Mouse (Mus musculus): ENCODE measurements around the gene Wars2. TPM values are rescaled to one million over a fixed set of nuclear protein-coding genes. Genes with fewer than 3 reads are reported as not detected.

Gene Wars2
- total RNA-seq, 2 experiments from 2014 or later, result 0.61 to 2.1 TPM

GRCm38 (mm10) chr3:99259741-99260270 is 118.9 kb downstream of the Wars2 start:
- ATAC-seq (replicated peaks; ENCODE audit: low FRiP score, poor library complexity, severe bottlenecking), result no peak

DNA sequence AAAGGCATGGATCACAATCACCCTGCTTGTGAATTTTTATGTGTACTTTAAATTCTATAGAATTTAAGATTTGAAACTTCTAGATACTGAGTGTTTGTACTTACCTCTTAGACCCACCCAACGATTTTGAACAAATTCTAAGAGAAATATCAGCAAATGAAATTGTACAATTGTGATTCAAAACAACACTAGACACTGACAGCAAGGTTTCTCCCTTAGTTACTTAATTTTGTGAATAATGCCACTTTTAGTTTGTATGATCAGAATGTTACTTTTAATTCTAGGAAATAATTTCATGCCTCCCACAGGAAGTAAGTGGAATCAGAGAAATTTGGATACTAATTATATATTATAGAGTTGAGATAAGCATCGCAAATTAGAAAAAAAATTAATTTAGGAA is 119.5 kb downstream of the Wars2 start:
- ATAC-seq (replicated peaks; ENCODE audit: low FRiP score, poor library complexity, severe bottlenecking), result no peak

DNA sequence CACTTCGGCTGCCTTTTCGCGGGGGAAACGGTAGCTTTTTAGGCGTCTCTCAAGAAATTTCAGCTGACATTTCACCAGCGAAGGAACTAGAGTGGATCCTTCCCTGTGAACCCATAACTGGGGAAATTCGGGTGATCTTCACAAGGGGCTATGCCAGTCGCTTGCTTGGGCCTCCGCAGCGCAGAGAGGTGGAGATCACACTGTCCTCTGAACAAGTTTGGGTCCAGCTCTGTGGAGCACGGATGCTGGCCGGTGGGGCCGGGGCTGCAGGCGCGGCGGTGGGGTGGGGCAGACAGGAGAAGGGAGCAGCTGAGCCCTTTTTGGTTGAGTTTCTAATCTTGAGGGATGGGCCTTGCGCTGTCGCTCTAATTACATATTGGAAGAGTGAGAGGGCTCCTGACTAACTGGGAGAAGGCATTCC is 120.5 kb downstream of the Wars2 start:
- ATAC-seq (replicated peaks; ENCODE audit: low FRiP score, poor library complexity, severe bottlenecking), result no peak

DNA sequence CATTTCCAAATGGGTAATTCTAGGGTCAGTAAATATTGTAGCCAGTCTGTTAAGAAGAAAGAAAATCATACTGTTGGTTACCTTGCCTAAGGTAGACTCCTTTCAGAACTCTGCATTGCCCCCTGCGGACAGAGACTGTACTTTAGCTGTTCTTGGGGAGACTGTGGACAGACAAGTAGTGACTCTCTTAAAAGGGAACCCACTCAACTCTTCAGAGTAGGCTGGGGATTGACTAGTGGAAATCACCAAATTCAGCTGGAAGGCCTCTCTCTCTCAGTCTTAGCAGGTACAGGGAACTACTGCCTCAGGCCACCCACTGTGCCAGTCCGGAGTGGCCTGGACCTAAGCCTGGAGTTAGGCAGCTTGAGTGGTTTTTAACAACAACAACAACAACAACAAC is 121.1 kb downstream of the Wars2 start:
- ATAC-seq (replicated peaks; ENCODE audit: low FRiP score, poor library complexity, severe bottlenecking), result no peak

GRCm38 (mm10) chr3:99263471-99263903 is 122.6 kb downstream of the Wars2 start:
- ATAC-seq (replicated peaks; ENCODE audit: low FRiP score, poor library complexity, severe bottlenecking), result no peak

GRCm38 (mm10) chr3:99264695-99265094 is 123.8 kb downstream of the Wars2 start:
- no peak for ATAC-seq (replicated peaks; ENCODE audit: low FRiP score, poor library complexity, severe bottlenecking)

DNA sequence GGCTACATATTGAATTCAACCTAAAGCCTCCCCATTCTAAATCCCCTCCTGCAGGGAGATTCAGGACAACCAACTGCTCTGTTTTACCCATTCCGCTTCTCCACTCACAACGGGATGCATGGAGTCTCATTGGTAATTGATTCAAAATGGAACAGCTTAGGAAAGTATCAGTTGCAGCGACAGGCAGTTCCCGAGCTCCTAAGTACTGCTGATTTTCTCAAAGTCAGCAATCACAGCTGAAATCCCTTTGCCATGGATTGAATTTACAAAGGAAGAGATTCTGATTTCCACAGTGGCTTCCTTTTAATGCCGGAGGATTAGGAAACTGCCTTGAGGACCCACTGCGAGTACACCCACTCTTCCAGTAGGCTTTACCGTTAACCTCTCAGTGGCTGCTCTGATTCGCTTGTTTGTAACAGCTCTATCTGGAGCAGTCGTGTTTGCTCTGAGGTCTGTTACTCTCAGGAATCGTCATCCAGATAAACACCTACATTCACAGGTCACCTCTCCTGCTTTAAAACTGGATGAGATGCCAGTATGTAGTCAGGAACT is 126.0 kb downstream of the Wars2 start:
- no peak for ATAC-seq (replicated peaks; ENCODE audit: low FRiP score, poor library complexity, severe bottlenecking)

GRCm38 (mm10) chr3:99277973-99278580 is 137.2 kb downstream of the Wars2 start:
- ATAC-seq (replicated peaks; ENCODE audit: low FRiP score, poor library complexity, severe bottlenecking), result no peak

DNA sequence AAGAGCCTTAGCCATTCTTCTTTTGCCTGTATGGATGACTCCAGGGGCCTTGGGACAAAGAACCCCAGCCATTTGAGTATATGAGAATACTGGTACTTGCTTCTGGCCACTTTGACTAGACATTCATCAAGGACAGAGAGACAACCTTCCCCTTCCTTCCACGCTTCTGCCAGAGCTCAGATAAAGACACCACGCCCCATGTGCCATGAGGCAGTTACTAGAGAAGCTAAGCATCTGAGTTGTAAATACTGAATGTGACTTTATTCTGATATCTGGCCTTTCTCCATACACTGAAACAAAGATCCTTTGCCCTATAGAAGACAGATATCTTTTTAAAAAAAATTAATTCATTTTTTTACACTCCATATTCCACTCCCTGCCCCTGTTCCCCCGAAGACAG is 138.8 kb downstream of the Wars2 start:
- ATAC-seq (replicated peaks; ENCODE audit: low FRiP score, poor library complexity, severe bottlenecking), result no peak

- no peak for ATAC-seq (replicated peaks; ENCODE audit: low FRiP score, poor library complexity, severe bottlenecking)
These were observed 140.6 kb downstream of the Wars2 start for GRCm38 (mm10) chr3:99281453-99281852.

- no peak for ATAC-seq (replicated peaks; ENCODE audit: low FRiP score, poor library complexity, severe bottlenecking)
These were observed 147.4 kb downstream of the Wars2 start for GRCm38 (mm10) chr3:99288302-99288701.

Other genes starting within 250 kb of the Wars2 start
- not detected in 2 replicates for gene Hao2, start 247.8 kb upstream of the Wars2 start, total RNA-seq (2015; ENCODE audit: low replicate concordance)
- gene Hao2, start 247.8 kb upstream of the Wars2 start, total RNA-seq (2017; ENCODE audit: low replicate concordance), result not detected in 2 replicates
- gene Tbx15, start 99.3 kb downstream of the Wars2 start, total RNA-seq (2015; ENCODE audit: low replicate concordance), result not detected in 2 replicates
- gene Tbx15, start 99.3 kb downstream of the Wars2 start, total RNA-seq (2017; ENCODE audit: low replicate concordance), result 0.13 TPM in 1 of 2 replicates, not detected in the other